Mouse (Mus musculus): Measurements from ENCODE around the gene Dnm3.

GRCm38 (mm10) chr1:162075416-162075815 lies 402.4 kb downstream of the Dnm3 start:
- TF ChIP-seq CTCF (IDR thresholded peaks at IDR 0.05; ENCODE audit: control insufficient read depth, insufficient read depth, low read length): no peak
- TF ChIP-seq POLR2A (IDR thresholded peaks at IDR 0.05; ENCODE audit: borderline replicate concordance, control insufficient read depth, low read depth, low read length): no peak
